ENCODE assay signal across 15 mouse cellular contexts in the genomic region with DNA sequence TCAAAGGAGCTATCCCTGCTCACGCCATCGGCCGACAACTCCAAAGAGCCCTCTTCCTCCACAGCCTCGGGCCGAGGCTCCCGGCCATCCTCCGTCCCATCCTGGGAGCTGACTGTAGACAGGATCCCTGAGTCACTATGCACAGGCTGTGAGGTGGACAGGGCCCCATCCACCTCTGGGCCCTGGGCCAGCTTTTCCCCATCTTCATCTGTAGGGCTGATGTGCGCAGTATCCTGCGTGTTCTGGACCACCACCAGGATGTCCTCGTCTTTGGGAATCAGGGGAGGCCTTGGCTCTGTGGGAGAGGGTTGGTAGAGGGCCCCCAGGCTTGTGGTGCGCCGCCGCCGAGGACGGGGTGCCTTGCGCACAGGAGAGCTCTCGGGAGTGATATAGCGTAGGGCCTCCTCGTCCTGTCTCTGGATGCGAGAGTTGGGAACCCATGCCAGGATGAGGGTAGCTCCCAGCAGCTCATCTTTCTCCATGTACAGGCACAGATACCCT. TPM values are rescaled to one million over a fixed set of nuclear protein-coding genes. Genes with fewer than 3 reads are reported as not detected.
DNase-seq lines count a peak whose midpoint lies in the region; ATAC-seq and TF ChIP-seq lines count a peak whose summit lies in the region.
"Had no signal": no experiment of that assay in that cellular context is flagged by ENCODE, and none has a peak within 500 bp of the region (broad histone marks: within the 10 kb centered on the region; RNA-seq: fewer than 3 reads in every experiment).

No protein-coding gene starts in this region.

- H3K27ac ChIP-seq in embryonic facial prominence, embryonic 13.5 days = peak overlapping the region; percentile 60; the same call in 1 of the 2 replicates
- no peak overlapping the region for H3K27ac ChIP-seq in embryonic facial prominence, embryonic 10.5 days (replicated peaks)
- no peak overlapping the region for H3K27ac ChIP-seq in limb, embryonic 13.5 days
- H3K27ac ChIP-seq in limb, embryonic 10.5 days = no peak overlapping the region
- H3K27ac ChIP-seq in bone marrow, adult 2 months (ENCODE audit: control insufficient read depth, insufficient read depth, low read depth, low read length, poor library complexity) = no peak overlapping the region
- H3K27ac ChIP-seq in kidney, embryonic 16.5 days (ENCODE audit: low read length) = no peak overlapping the region
- H3K27ac ChIP-seq in heart, embryonic 12.5 days (ENCODE audit: poor library complexity, severe bottlenecking) = no peak overlapping the region
- H3K27ac ChIP-seq: left cerebral cortex, adult 2 months; midbrain, embryonic 12.5 days had no signal

- no peak overlapping the region for H3K4me2 ChIP-seq in embryonic facial prominence, embryonic 13.5 days
- no peak overlapping the region for H3K4me2 ChIP-seq in limb, embryonic 13.5 days (replicated peaks)
- H3K4me2 ChIP-seq in myocyte (ENCODE audit: low read depth) = peak overlapping the region; percentile 67
- H3K4me2 ChIP-seq in kidney, embryonic 16.5 days (replicated peaks; ENCODE audit: low read depth, low read length) = no peak overlapping the region
- H3K4me2 ChIP-seq in heart, embryonic 12.5 days = no peak overlapping the region
- H3K4me2 ChIP-seq: heart, embryonic 11.5 days; midbrain, embryonic 12.5 days had no signal

- ATAC-seq in embryonic facial prominence, embryonic 13.5 days (ENCODE audit: insufficient number of reproducible peaks, insufficient read depth, low FRiP score, low TSS enrichment, low read depth) = no peak
- ATAC-seq in limb, embryonic 13.5 days (ENCODE audit: low FRiP score, low read depth) = no peak
- no peak for ATAC-seq in kidney, embryonic 16.5 days (ENCODE audit: low FRiP score, low TSS enrichment)
- no peak for ATAC-seq in heart, embryonic 12.5 days (ENCODE audit: insufficient number of reproducible peaks, low FRiP score)

- no peak for DNase-seq in embryonic facial prominence, embryonic 10.5 days (ENCODE audit: low spot score)
- no peak for DNase-seq in limb, embryonic 10.5 days (ENCODE audit: low spot score)
- DNase-seq: adrenal gland, adult 8-10 months; B cell, adult 2 months; right cerebral cortex, postnatal 25 days had no signal

- no peaks in the 10 kb centered on the region for H3K79me2 ChIP-seq in myocyte (ENCODE audit: control insufficient read depth, insufficient read depth)

- H3K27me3 ChIP-seq in embryonic facial prominence, embryonic 13.5 days = no peaks in the 10 kb centered on the region
- no peaks in the 10 kb centered on the region for H3K27me3 ChIP-seq in embryonic facial prominence, embryonic 10.5 days (replicated peaks; ENCODE audit: low read depth, poor library complexity, severe bottlenecking)
- no peaks in the 10 kb centered on the region for H3K27me3 ChIP-seq in limb, embryonic 13.5 days
- H3K27me3 ChIP-seq in limb, embryonic 10.5 days (ENCODE audit: low read depth, poor library complexity, severe bottlenecking) = no peaks in the 10 kb centered on the region
- no peaks in the 10 kb centered on the region for H3K27me3 ChIP-seq in myocyte (ENCODE audit: control insufficient read depth, insufficient read depth, insufficient read length)
- no peaks in the 10 kb centered on the region for H3K27me3 ChIP-seq in kidney, embryonic 16.5 days (ENCODE audit: insufficient read depth, low read length)
- H3K27me3 ChIP-seq in heart, embryonic 12.5 days (replicated peaks) = no peaks in the 10 kb centered on the region

- TF ChIP-seq POLR2A in bone marrow, adult 2 months (IDR thresholded peaks at IDR 0.05; ENCODE audit: borderline replicate concordance, control insufficient read depth, low read depth, low read length) = peak; percentile 15; the same call in 1 of the 2 replicates
- TF ChIP-seq POLR2A in myocyte (IDR thresholded peaks at IDR 0.05; ENCODE audit: insufficient read length, low read depth) = no peak

- H3K4me1 ChIP-seq in embryonic facial prominence, embryonic 13.5 days = peaks cover 47% of the 10 kb centered on the region
- peaks cover 51% of the 10 kb centered on the region for H3K4me1 ChIP-seq in embryonic facial prominence, embryonic 10.5 days
- H3K4me1 ChIP-seq in limb, embryonic 13.5 days = peaks cover 48% of the 10 kb centered on the region
- H3K4me1 ChIP-seq in limb, embryonic 10.5 days = peaks cover 39% of the 10 kb centered on the region
- no peaks in the 10 kb centered on the region for H3K4me1 ChIP-seq in bone marrow, adult 2 months (ENCODE audit: control insufficient read depth, insufficient read depth, low read length)
- H3K4me1 ChIP-seq in kidney, embryonic 16.5 days (ENCODE audit: insufficient read depth, low read length) = peaks cover 6% of the 10 kb centered on the region; the same call in 1 of the 2 replicates
- H3K4me1 ChIP-seq in heart, embryonic 12.5 days (replicated peaks) = peaks cover 21% of the 10 kb centered on the region

- no peak overlapping the region for H3ac ChIP-seq in myocyte (ENCODE audit: control insufficient read depth, insufficient read length)

- H3K9ac ChIP-seq in embryonic facial prominence, embryonic 13.5 days = no peak overlapping the region
- H3K9ac ChIP-seq in limb, embryonic 13.5 days = peak overlapping the region; percentile 13; the same call in 1 of the 2 replicates
- H3K9ac ChIP-seq in kidney, embryonic 16.5 days (replicated peaks; ENCODE audit: low read length) = no peak overlapping the region
- no peak overlapping the region for H3K9ac ChIP-seq in heart, embryonic 12.5 days
- H3K9ac ChIP-seq: midbrain, embryonic 12.5 days had no signal

- no peaks in the 10 kb centered on the region for H3K9me3 ChIP-seq in embryonic facial prominence, embryonic 13.5 days
- no peaks in the 10 kb centered on the region for H3K9me3 ChIP-seq in embryonic facial prominence, embryonic 10.5 days
- H3K9me3 ChIP-seq in limb, embryonic 13.5 days = no peaks in the 10 kb centered on the region
- H3K9me3 ChIP-seq in limb, embryonic 10.5 days (replicated peaks) = no peaks in the 10 kb centered on the region
- H3K9me3 ChIP-seq in kidney, embryonic 16.5 days (ENCODE audit: low read length) = no peaks in the 10 kb centered on the region; the same call in 1 of the 2 replicates
- no peaks in the 10 kb centered on the region for H3K9me3 ChIP-seq in heart, embryonic 12.5 days (replicated peaks)
- H3K9me3 ChIP-seq: midbrain, embryonic 12.5 days had no signal

- no peak for TF ChIP-seq CTCF in bone marrow, adult 2 months (IDR thresholded peaks at IDR 0.05; ENCODE audit: control insufficient read depth, insufficient read depth, low read length)

- H3K36me3 ChIP-seq in embryonic facial prominence, embryonic 13.5 days = peaks cover 40% of the 10 kb centered on the region
- H3K36me3 ChIP-seq in embryonic facial prominence, embryonic 10.5 days (replicated peaks) = peaks cover 66% of the 10 kb centered on the region
- peaks cover 51% of the 10 kb centered on the region for H3K36me3 ChIP-seq in limb, embryonic 13.5 days
- H3K36me3 ChIP-seq in limb, embryonic 10.5 days = peaks cover 67% of the 10 kb centered on the region
- H3K36me3 ChIP-seq in myocyte (ENCODE audit: control insufficient read depth, insufficient read depth) = no peaks in the 10 kb centered on the region
- peaks cover 21% of the 10 kb centered on the region for H3K36me3 ChIP-seq in kidney, embryonic 16.5 days (ENCODE audit: insufficient read depth, low read length)
- H3K36me3 ChIP-seq in heart, embryonic 12.5 days = peaks cover 29% of the 10 kb centered on the region
- H3K36me3 ChIP-seq: G1E had no signal

- WGBS in embryonic facial prominence, embryonic 13.5 days = 90% methylated on average over 20 of the region's 20 CpGs
- WGBS in embryonic facial prominence, embryonic 10.5 days = 94% methylated on average over 20 of the region's 20 CpGs
- WGBS in limb, embryonic 13.5 days = 90% methylated on average over 20 of the region's 20 CpGs
- 93% methylated on average over 20 of the region's 20 CpGs for WGBS in limb, embryonic 10.5 days
- WGBS in bone marrow, adult 2 months = 93% methylated on average over 20 of the region's 20 CpGs
- 92% methylated on average over 20 of the region's 20 CpGs for WGBS in kidney, embryonic 16.5 days
- WGBS in heart, embryonic 12.5 days = 90% methylated on average over 20 of the region's 20 CpGs

- no peak overlapping the region for H3K4me3 ChIP-seq in embryonic facial prominence, embryonic 13.5 days
- no peak overlapping the region for H3K4me3 ChIP-seq in embryonic facial prominence, embryonic 10.5 days
- H3K4me3 ChIP-seq in limb, embryonic 13.5 days = no peak overlapping the region
- H3K4me3 ChIP-seq in limb, embryonic 10.5 days = no peak overlapping the region
- H3K4me3 ChIP-seq in bone marrow, adult 2 months (replicated peaks; ENCODE audit: control insufficient read depth, low read depth, low read length) = no peak overlapping the region
- no peak overlapping the region for H3K4me3 ChIP-seq in myocyte
- H3K4me3 ChIP-seq in kidney, embryonic 16.5 days (ENCODE audit: low read length) = no peak overlapping the region
- no peak overlapping the region for H3K4me3 ChIP-seq in heart, embryonic 12.5 days
- H3K4me3 ChIP-seq: left cerebral cortex, adult 2 months; midbrain, embryonic 12.5 days had no signal

RNA-seq across cellular contexts. Expression of a gene that starts 19.4 kb away (rescaled TPM):
- 22.7 and 24.9 TPM in 2 replicates for polyA plus RNA-seq in embryonic facial prominence, embryonic 13.5 days (2015; fragmentation: Nextera tagmentation; extraction: Ambion mirVana)
- 25.3 and 25.5 TPM in 2 replicates for polyA plus RNA-seq in embryonic facial prominence, embryonic 10.5 days (2016; fragmentation: Nextera tagmentation; extraction: Ambion mirVana)
- polyA plus RNA-seq in limb, embryonic 13.5 days (2015; fragmentation: Nextera tagmentation; extraction: Ambion mirVana) = 25.1 and 27.2 TPM in 2 replicates
- polyA plus RNA-seq in limb, embryonic 10.5 days (2016; fragmentation: Nextera tagmentation; extraction: Ambion mirVana) = 19.6 and 20.2 TPM in 2 replicates
- 0.74 and 1.2 TPM in 2 replicates for polyA plus RNA-seq in bone marrow, adult 2 months (2011; ENCODE audit: insufficient read depth, insufficient read length, low replicate concordance, missing spikeins)
- polyA plus RNA-seq in myocyte (2012; fragmentation: generic; extraction: Trizol) = 8.5 TPM
- 12.3 and 16.2 TPM in 2 replicates for polyA plus RNA-seq in kidney, embryonic 16.5 days (2015; fragmentation: Nextera tagmentation; extraction: Ambion mirVana)
- 7.4 and 7.5 TPM in 2 replicates for polyA plus RNA-seq in heart, embryonic 12.5 days (2016; fragmentation: Nextera tagmentation; extraction: Ambion mirVana)
- polyA plus RNA-seq: G1E had no signal

RNA-seq across cellular contexts. Expression of a gene that starts 19.5 kb away (rescaled TPM):
- 6.7 and 7.1 TPM in 2 replicates for polyA plus RNA-seq in embryonic facial prominence, embryonic 13.5 days (2015; fragmentation: Nextera tagmentation; extraction: Ambion mirVana)
- 16.4 and 19.5 TPM in 2 replicates for polyA plus RNA-seq in embryonic facial prominence, embryonic 10.5 days (2016; fragmentation: Nextera tagmentation; extraction: Ambion mirVana)
- polyA plus RNA-seq in limb, embryonic 13.5 days (2015; fragmentation: Nextera tagmentation; extraction: Ambion mirVana) = 4.8 and 6.8 TPM in 2 replicates
- 9.8 and 12.8 TPM in 2 replicates for polyA plus RNA-seq in limb, embryonic 10.5 days (2016; fragmentation: Nextera tagmentation; extraction: Ambion mirVana)
- polyA plus RNA-seq in bone marrow, adult 2 months (2011; ENCODE audit: insufficient read depth, insufficient read length, low replicate concordance, missing spikeins) = 0.90 TPM in 1 of 2 replicates, not detected in the other
- polyA plus RNA-seq in myocyte (2012; fragmentation: generic; extraction: Trizol) = 0.07 TPM
- 5.1 and 5.5 TPM in 2 replicates for polyA plus RNA-seq in kidney, embryonic 16.5 days (2015; fragmentation: Nextera tagmentation; extraction: Ambion mirVana)
- 3.1 and 3.7 TPM in 2 replicates for polyA plus RNA-seq in heart, embryonic 12.5 days (2016; fragmentation: Nextera tagmentation; extraction: Ambion mirVana)
- polyA plus RNA-seq: G1E had no signal

RNA-seq across cellular contexts. Expression of a gene that starts 58.8 kb away (rescaled TPM):
- 58.5 and 61.0 TPM in 2 replicates for polyA plus RNA-seq in embryonic facial prominence, embryonic 13.5 days (2015; fragmentation: Nextera tagmentation; extraction: Ambion mirVana)
- polyA plus RNA-seq in embryonic facial prominence, embryonic 10.5 days (2016; fragmentation: Nextera tagmentation; extraction: Ambion mirVana) = 30.8 TPM in 2 replicates
- 67.1 and 69.9 TPM in 2 replicates for polyA plus RNA-seq in limb, embryonic 13.5 days (2015; fragmentation: Nextera tagmentation; extraction: Ambion mirVana)
- polyA plus RNA-seq in limb, embryonic 10.5 days (2016; fragmentation: Nextera tagmentation; extraction: Ambion mirVana) = 23.4 and 27.8 TPM in 2 replicates
- 6.5 and 18.1 TPM in 2 replicates for polyA plus RNA-seq in bone marrow, adult 2 months (2011; ENCODE audit: insufficient read depth, insufficient read length, low replicate concordance, missing spikeins)
- polyA plus RNA-seq in myocyte (2012; fragmentation: generic; extraction: Trizol) = 86.4 TPM
- polyA plus RNA-seq in kidney, embryonic 16.5 days (2015; fragmentation: Nextera tagmentation; extraction: Ambion mirVana) = 80.7 and 82.6 TPM in 2 replicates
- 116 and 117 TPM in 2 replicates for polyA plus RNA-seq in heart, embryonic 12.5 days (2016; fragmentation: Nextera tagmentation; extraction: Ambion mirVana)
